Mouse (Mus musculus): ENCODE measurements around the gene Dnajb14.
A peak's percentile ranks its signal among the peaks of the same experiment; 100 is the strongest.
"Not testable (repeated sequence)": the region's sequence is repeated elsewhere in the genome, so short reads cannot be mapped to it uniquely, and the experiment has no call there.

Dnajb14 gene

GRCm38 (mm10) chr3:137918172-137918931 is 50.9 kb downstream of the Dnajb14 start, which contains the start of gene Lamtor3:
Gene Lamtor3 (plus strand): TSS chr3:137918506.
- peak; percentile 87 for DNase-seq (ENCODE audit: low spot score)

- DNase-seq (ENCODE audit: low spot score) = no peak
Measured at GRCm38 (mm10) chr3:137918932-137919311, 51.4 kb downstream of the Dnajb14 start.

GRCm38 (mm10) chr3:137919398-137919797 is 51.9 kb downstream of the Dnajb14 start:
- no peak for DNase-seq (ENCODE audit: low spot score)

- no peak for DNase-seq (ENCODE audit: low spot score)
Measured at GRCm38 (mm10) chr3:137920594-137920993, 53.1 kb downstream of the Dnajb14 start.

GRCm38 (mm10) chr3:137927010-137927409 is 59.5 kb downstream of the Dnajb14 start:
- no peak for DNase-seq (ENCODE audit: low spot score)

GRCm38 (mm10) chr3:137929940-137930339 is 62.5 kb downstream of the Dnajb14 start:
- DNase-seq (ENCODE audit: low spot score) = no peak

GRCm38 (mm10) chr3:137932748-137933147 is 65.3 kb downstream of the Dnajb14 start:
- DNase-seq (ENCODE audit: low spot score) = no peak

- DNase-seq (ENCODE audit: low spot score) = no peak
Measured at GRCm38 (mm10) chr3:137933986-137934385, 66.5 kb downstream of the Dnajb14 start.

GRCm38 (mm10) chr3:137935570-137936525 is 68.4 kb downstream of the Dnajb14 start:
- no peak for DNase-seq (ENCODE audit: low spot score)

- peak; percentile 23 for DNase-seq (ENCODE audit: low spot score)
Measured at GRCm38 (mm10) chr3:137936541-137936940, 69.1 kb downstream of the Dnajb14 start.

- peak; percentile 45 for DNase-seq (ENCODE audit: low spot score)
Measured at GRCm38 (mm10) chr3:137938608-137939007, 71.1 kb downstream of the Dnajb14 start.

GRCm38 (mm10) chr3:137940757-137941156 is 73.3 kb downstream of the Dnajb14 start:
- DNase-seq (ENCODE audit: low spot score) = peak; percentile 75

GRCm38 (mm10) chr3:137941555-137941954 is 74.1 kb downstream of the Dnajb14 start:
- no peak for DNase-seq (ENCODE audit: low spot score)

- no peak for DNase-seq (ENCODE audit: low spot score)
Measured at GRCm38 (mm10) chr3:137942098-137942622, 74.7 kb downstream of the Dnajb14 start.

GRCm38 (mm10) chr3:137943737-137944154 is 76.3 kb downstream of the Dnajb14 start:
- no peak for DNase-seq (ENCODE audit: low spot score)

GRCm38 (mm10) chr3:137946827-137947226 is 79.4 kb downstream of the Dnajb14 start:
- no peak for DNase-seq (ENCODE audit: low spot score)

- DNase-seq (ENCODE audit: low spot score) = no peak
Measured at GRCm38 (mm10) chr3:137947525-137947924, 80.0 kb downstream of the Dnajb14 start.

GRCm38 (mm10) chr3:137950191-137950885 is 82.9 kb downstream of the Dnajb14 start:
- DNase-seq (ENCODE audit: low spot score) = no peak

- DNase-seq (ENCODE audit: low spot score) = not testable (repeated sequence)
Measured at GRCm38 (mm10) chr3:137951302-137951701, 83.8 kb downstream of the Dnajb14 start.

- DNase-seq (ENCODE audit: low spot score) = no peak
Measured at GRCm38 (mm10) chr3:137951819-137952218, 84.3 kb downstream of the Dnajb14 start.

GRCm38 (mm10) chr3:137952225-137952913 is 84.9 kb downstream of the Dnajb14 start:
- DNase-seq (ENCODE audit: low spot score) = no peak
